ENCODE assay signal across 25 mouse cellular contexts in genomic region chr2:103480871-103481270, GRCm38 (mm10). TPM values are rescaled to one million over a fixed set of nuclear protein-coding genes. Genes with fewer than 3 reads are reported as not detected.
DNase-seq lines count a peak whose midpoint lies in the region; ATAC-seq and TF ChIP-seq lines count a peak whose summit lies in the region.
"Had no signal": no experiment of that assay in that cellular context is flagged by ENCODE, and none has a peak within 500 bp of the region (broad histone marks: within the 10 kb centered on the region; RNA-seq: fewer than 3 reads in every experiment).

No protein-coding gene starts in this region.

- WGBS in heart, embryonic 11.5 days (ENCODE audit: insufficient replicate concordance), result 86% methylated on average over 4 of the region's 4 CpGs
- WGBS in liver, embryonic 15.5 days (ENCODE audit: insufficient replicate concordance), result 70% methylated on average over 4 of the region's 4 CpGs

- intact Hi-C loops in heart, postnatal 36 days (cut with DNase I), result no loop called here

- no peak for DNase-seq in heart, postnatal 36 days
- no peak for DNase-seq in ovary, postnatal 14 days (ENCODE audit: low spot score)
- DNase-seq in kidney, adult 8-10 months, result no peak
- DNase-seq: cerebellum, adult 11 months; cerebellum, adult 9-10 months; cerebellum, postnatal 36 days; gastrocnemius, postnatal 10 days; kidney, postnatal 10 days; layer of hippocampus, adult 9-11 months; right cerebral cortex, postnatal 14 days had no signal

- no peak overlapping the region for H3K9ac ChIP-seq in heart, embryonic 11.5 days (ENCODE audit: low read depth, low read length)
- H3K9ac ChIP-seq in ES-Bruce4 (ENCODE audit: low read depth, poor library complexity, severe bottlenecking), result peak overlapping the region; percentile 56; the same call in 1 of the 2 replicates
- peak overlapping the region; percentile 55 for H3K9ac ChIP-seq in liver, embryonic 15.5 days
- H3K9ac ChIP-seq: heart, embryonic 15.5 days; hindbrain, embryonic 12.5 days; intestine, embryonic 15.5 days; limb, embryonic 15.5 days; midbrain, embryonic 13.5 days; neural tube, embryonic 13.5 days had no signal

- H3K4me3 ChIP-seq in heart, embryonic 11.5 days (ENCODE audit: low read depth, low read length), result no peak overlapping the region
- no peak overlapping the region for H3K4me3 ChIP-seq in ES-Bruce4 (ENCODE audit: low read depth, low read length)
- peak overlapping the region; percentile 3; the same call in 1 of the 2 replicates for H3K4me3 ChIP-seq in brown adipose tissue, adult 24 weeks (ENCODE audit: insufficient read depth, low read depth, low read length)
- peak overlapping the region; percentile 78 for H3K4me3 ChIP-seq in liver, embryonic 15.5 days (replicated peaks)
- H3K4me3 ChIP-seq: heart, embryonic 15.5 days; hindbrain, embryonic 12.5 days; intestine, embryonic 15.5 days; limb, embryonic 10.5 days; limb, embryonic 15.5 days; midbrain, embryonic 13.5 days; neural tube, embryonic 13.5 days had no signal

- no peaks in the 10 kb centered on the region for H3K36me3 ChIP-seq in heart, embryonic 11.5 days (ENCODE audit: control insufficient read depth, insufficient read depth, low read length)
- no peaks in the 10 kb centered on the region for H3K36me3 ChIP-seq in ES-Bruce4 (ENCODE audit: control insufficient read depth, insufficient read depth, low read length, poor library complexity, severe bottlenecking)
- H3K36me3 ChIP-seq in liver, embryonic 15.5 days (replicated peaks), result peaks cover 52% of the 10 kb centered on the region
- H3K36me3 ChIP-seq: heart, embryonic 15.5 days; hindbrain, embryonic 12.5 days; intestine, embryonic 15.5 days; midbrain, embryonic 13.5 days; neural tube, embryonic 13.5 days had no signal

- TF ChIP-seq POLR2A in ES-Bruce4 (IDR thresholded peaks at IDR 0.05; ENCODE audit: insufficient read depth, low read length), result no peak

- TF ChIP-seq CTCF in ES-Bruce4 (IDR thresholded peaks at IDR 0.05; ENCODE audit: low read depth, low read length), result no peak

- H3K4me1 ChIP-seq in heart, embryonic 11.5 days (ENCODE audit: control insufficient read depth, insufficient read depth, low read length), result 0 out of 2 replicates have a peak, but pooled peaks cover 7% of the 10 kb centered on the region
- peaks cover 2% of the 10 kb centered on the region for H3K4me1 ChIP-seq in ES-Bruce4 (ENCODE audit: control insufficient read depth, insufficient read depth, low read length)
- H3K4me1 ChIP-seq in brown adipose tissue, adult 24 weeks (ENCODE audit: control insufficient read depth, insufficient read depth, insufficient read length, low read length), result peaks cover 20% of the 10 kb centered on the region
- peaks cover 68% of the 10 kb centered on the region for H3K4me1 ChIP-seq in liver, embryonic 15.5 days (replicated peaks)

- no peak for ATAC-seq in heart, embryonic 11.5 days (replicated peaks; ENCODE audit: insufficient number of reproducible peaks, low FRiP score, low TSS enrichment)
- ATAC-seq in liver, embryonic 15.5 days (ENCODE audit: insufficient read depth), result no peak
- ATAC-seq: activated CD4-positive, CD25-positive, alpha-beta regulatory T cell, adult 4 months; CD4-positive, CD25-positive, alpha-beta regulatory T cell, adult 4 months; forebrain, embryonic 16.5 days; hindbrain, postnatal 0 days; intestine, embryonic 15.5 days; midbrain, embryonic 13.5 days had no signal

- H3K27me3 ChIP-seq in heart, embryonic 11.5 days (ENCODE audit: control insufficient read depth, insufficient read depth, low read length), result no peaks in the 10 kb centered on the region
- no peaks in the 10 kb centered on the region for H3K27me3 ChIP-seq in ES-Bruce4 (ENCODE audit: control insufficient read depth, insufficient read depth, low read length, poor library complexity, severe bottlenecking)
- no peaks in the 10 kb centered on the region for H3K27me3 ChIP-seq in liver, embryonic 15.5 days
- H3K27me3 ChIP-seq: heart, embryonic 15.5 days; hindbrain, embryonic 12.5 days; intestine, embryonic 15.5 days; limb, embryonic 15.5 days; midbrain, embryonic 13.5 days; neural tube, embryonic 13.5 days had no signal

- peak overlapping the region; percentile 54; the same call in 1 of the 2 replicates for H3K27ac ChIP-seq in heart, embryonic 11.5 days (ENCODE audit: low read depth, low read length)
- H3K27ac ChIP-seq in ES-Bruce4 (ENCODE audit: insufficient read depth, low read length), result no peak overlapping the region
- peak overlapping the region; percentile 38; the same call in 1 of the 2 replicates for H3K27ac ChIP-seq in brown adipose tissue, adult 24 weeks (replicated peaks; ENCODE audit: low read depth, low read length)
- H3K27ac ChIP-seq in liver, embryonic 15.5 days (replicated peaks), result peak overlapping the region; percentile 91
- H3K27ac ChIP-seq: heart, embryonic 15.5 days; hindbrain, embryonic 12.5 days; hindbrain, postnatal 0 days; intestine, embryonic 15.5 days; limb, embryonic 10.5 days; limb, embryonic 15.5 days; midbrain, embryonic 13.5 days; neural tube, embryonic 13.5 days had no signal

- H3K4me2 ChIP-seq in heart, embryonic 11.5 days, result peak overlapping the region; percentile 36; the same call in 1 of the 2 replicates
- H3K4me2 ChIP-seq in liver, embryonic 15.5 days, result peak overlapping the region; percentile 89
- H3K4me2 ChIP-seq: heart, embryonic 15.5 days; hindbrain, embryonic 12.5 days; intestine, embryonic 15.5 days; limb, embryonic 15.5 days; midbrain, embryonic 13.5 days; neural tube, embryonic 13.5 days had no signal

- TF ChIP-seq EP300 in ES-Bruce4 (IDR thresholded peaks at IDR 0.05; ENCODE audit: insufficient read depth, low read depth, low read length), result no peak

- H3K9me3 ChIP-seq in heart, embryonic 11.5 days (replicated peaks; ENCODE audit: control insufficient read depth, low read length), result no peaks in the 10 kb centered on the region
- no peaks in the 10 kb centered on the region for H3K9me3 ChIP-seq in ES-Bruce4 (replicated peaks; ENCODE audit: control insufficient read depth, insufficient read depth, low read length, poor library complexity, severe bottlenecking)
- H3K9me3 ChIP-seq in liver, embryonic 15.5 days (replicated peaks), result no peaks in the 10 kb centered on the region
- H3K9me3 ChIP-seq: heart, embryonic 15.5 days; hindbrain, embryonic 12.5 days; intestine, embryonic 15.5 days; limb, embryonic 10.5 days; limb, embryonic 15.5 days; midbrain, embryonic 13.5 days; neural tube, embryonic 13.5 days had no signal

RNA-seq across cellular contexts. Expression of gene Cat, which starts 4.1 kb away (rescaled TPM):
- polyA plus RNA-seq in heart, embryonic 11.5 days (2014; fragmentation: Nextera tagmentation; extraction: Ambion mirVana), result 94.5 and 101 TPM in 2 replicates
- 100 to 1,000 TPM; 239 to 279 TPM for total RNA-seq in heart, postnatal 36 days (2021)
- polyA plus RNA-seq in ES-Bruce4 (2011; ENCODE audit: insufficient read depth, insufficient read length, low read depth, missing spikeins), result 103 and 105 TPM in 2 replicates
- 631 and 665 TPM in 2 replicates for polyA plus RNA-seq in brown adipose tissue, adult 24 weeks (2012; ENCODE audit: insufficient read depth, insufficient read length, missing spikeins)
- 205 and 239 TPM in 2 replicates for polyA plus RNA-seq in liver, embryonic 15.5 days (2015; fragmentation: Nextera tagmentation; extraction: Ambion mirVana)

Comparison
In these comparisons a context has a peak if more than half of its experiments do, and no peak if none do; other contexts are left out.
1. H3K4me3 ChIP-seq: peak in brown adipose tissue, adult 24 weeks (single experiment) and liver, embryonic 15.5 days (single experiment); none in heart, embryonic 11.5 days (single experiment) and ES-Bruce4 (single experiment).